In the genomic region with DNA sequence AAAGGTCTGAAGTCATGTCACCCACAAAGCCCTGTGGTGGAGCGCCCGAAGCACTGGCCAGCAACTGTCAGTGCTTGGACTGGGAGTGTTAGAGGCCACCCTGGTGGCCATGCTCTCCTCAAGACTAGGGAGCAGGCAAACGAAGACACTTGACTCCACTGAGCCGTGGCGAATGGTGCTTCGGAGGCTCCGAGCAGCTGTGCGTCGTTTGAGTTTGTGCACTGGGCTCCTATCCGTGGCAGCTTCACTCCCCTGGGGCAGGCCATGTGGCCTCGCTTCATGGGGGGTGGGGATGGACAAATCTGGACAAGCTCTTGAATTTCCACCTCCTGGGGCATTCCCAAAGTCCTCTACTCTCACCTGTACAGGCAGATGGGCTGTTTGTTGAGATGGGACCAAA, we compare ENCODE assay signal across 15 mouse cellular contexts. TPM values are rescaled to one million over a fixed set of nuclear protein-coding genes. Genes with fewer than 3 reads are reported as not detected.
"Had no signal": no experiment of that assay in that cellular context is flagged by ENCODE, and none has a peak within 500 bp of the region (broad histone marks: within the 10 kb centered on the region; RNA-seq: fewer than 3 reads in every experiment).

No protein-coding gene starts in this region.

- H3K4me2 ChIP-seq: limb, embryonic 13.5 days; liver, embryonic 15.5 days; lung, embryonic 14.5 days; midbrain, embryonic 11.5 days; midbrain, embryonic 15.5 days had no signal

- H3K27ac ChIP-seq: limb, embryonic 13.5 days; liver, embryonic 15.5 days; midbrain, embryonic 15.5 days had no signal

- H3K9me3 ChIP-seq: limb, embryonic 13.5 days; liver, embryonic 15.5 days; midbrain, embryonic 15.5 days had no signal

- ATAC-seq: intestine, postnatal 0 days; midbrain, embryonic 15.5 days had no signal

- H3K27me3 ChIP-seq: limb, embryonic 13.5 days; liver, embryonic 15.5 days; midbrain, embryonic 15.5 days had no signal

- H3K36me3 ChIP-seq: liver, embryonic 15.5 days; midbrain, embryonic 15.5 days had no signal

- H3K4me3 ChIP-seq: limb, embryonic 13.5 days; liver, embryonic 15.5 days; midbrain, embryonic 15.5 days had no signal

- DNase-seq: kidney, adult 9 months; layer of hippocampus, postnatal 36 days; left cerebral cortex, postnatal 4 days; lung, embryonic 14.5 days; lung, postnatal 10 days; lung, postnatal 4 days; right cerebral cortex, postnatal 14 days; thymus, postnatal 36 days had no signal

- H3K9ac ChIP-seq: limb, embryonic 13.5 days; liver, embryonic 15.5 days; lung, embryonic 14.5 days; midbrain, embryonic 15.5 days had no signal

- H3K4me1 ChIP-seq: liver, embryonic 15.5 days; midbrain, embryonic 15.5 days had no signal

RNA-seq across cellular contexts. Expression of a gene that starts 34.6 kb away (rescaled TPM):
- total RNA-seq: megakaryocyte, adult 5-6 weeks had no signal

RNA-seq across cellular contexts. Expression of a gene that starts 34.9 kb away (rescaled TPM):
- total RNA-seq: layer of hippocampus, postnatal 36 days; left cerebral cortex, postnatal 4 days; liver, adult 2 months; megakaryocyte, adult 5-6 weeks had no signal
- polyA plus RNA-seq: midbrain, embryonic 11.5 days; midbrain, embryonic 15.5 days had no signal
